Mouse (Mus musculus) lung, embryonic 15.5 days (tissue): ENCODE results near the gene Stx6. TPM values are rescaled to one million over a fixed set of nuclear protein-coding genes. Genes with fewer than 3 reads are reported as not detected.
A peak's percentile ranks its signal among the peaks of the same experiment; 100 is the strongest.

Experiments used
- ATAC-seq: fragments of 200-750 bp; cut with Nextera tagmentation; 2 replicates; pipeline ENCODE4 v1.8.0; 2017; ENCODE audit warnings: moderate number of reproducible peaks, borderline replicate concordance; ENCODE audit not compliant: low FRiP score, low TSS enrichment; ENCODE audit errors: extremely low read depth
- H3K27ac ChIP-seq: fragments of 300-500 bp; sonication (generic); 2 replicates; pipeline ENCODE4 v1.5.1; 2015; ENCODE audit warnings: moderate library complexity, mild to moderate bottlenecking, inconsistent platforms
- H3K27me3 ChIP-seq: fragments of 300-500 bp; sonication (generic); 2 replicates; pipeline ENCODE4 v1.6.1; 2015; ENCODE audit warnings: inconsistent platforms
- H3K36me3 ChIP-seq: fragments of 300-500 bp; sonication (generic); 2 replicates; pipeline ENCODE4 v1.6.1; 2015; ENCODE audit warnings: inconsistent platforms
- H3K4me1 ChIP-seq: fragments of 300-500 bp; sonication (generic); 2 replicates; pipeline ENCODE4 v1.6.1; 2015; ENCODE audit warnings: inconsistent platforms
- H3K4me2 ChIP-seq: fragments of 300-500 bp; sonication (generic); 2 replicates; pipeline ENCODE4 v1.6.1; 2015; ENCODE audit warnings: inconsistent platforms, mild to moderate bottlenecking, moderate library complexity
- H3K4me3 ChIP-seq: fragments of 300-500 bp; sonication (generic); 2 replicates; pipeline ENCODE4 v1.5.1; 2015; ENCODE audit warnings: mild to moderate bottlenecking, inconsistent platforms
- H3K9ac ChIP-seq: fragments of 300-500 bp; sonication (generic); 2 replicates; pipeline ENCODE4 v1.6.1; 2015; ENCODE audit warnings: inconsistent platforms
- H3K9me3 ChIP-seq: fragments of 300-500 bp; sonication (generic); 2 replicates; pipeline ENCODE4 v1.6.1; 2016; ENCODE audit warnings: inconsistent platforms
- WGBS: fragments of 180-500 bp; shearing (Covaris S2); methylation state at CpG from one replicate; pipeline ENCODE4 v1.1.7; 2015; 5-methylcytosine and 5-hydroxymethylcytosine counted together
- polyA plus RNA-seq: library from polyadenylated mRNA; unstranded; fragments of >200 nt; fragmentation: Nextera tagmentation; extraction: Ambion mirVana; gene quantifications from 2 replicates; pipeline ENCODE4 v1.2.1, GENCODE M21; 2015

The Stx6 gene
- polyA plus RNA-seq, 1 experiment from 2014 or later = 81.5 TPM

GRCm38 (mm10) chr1:155212081-155212480, 53.6 kb downstream of the Stx6 start:
- 0 out of 2 replicates have a peak overlapping the region, but pooled peaks have one; percentile 17 for H3K9ac ChIP-seq
- H3K27me3 ChIP-seq = no peaks in the 10 kb centered on the region
- WGBS = 33% methylated on average over 4 of the region's 4 CpGs
- peak overlapping the region; percentile 5; the same call in 1 of the 2 replicates for H3K4me2 ChIP-seq
- no peaks in the 10 kb centered on the region for H3K36me3 ChIP-seq
- H3K4me3 ChIP-seq = no peak overlapping the region
- 0 out of 2 replicates have a peak, but pooled peaks have one; percentile 1 for ATAC-seq
- H3K27ac ChIP-seq = peak overlapping the region; percentile 86
- H3K9me3 ChIP-seq = no peaks in the 10 kb centered on the region
- peaks cover 65% of the 10 kb centered on the region for H3K4me1 ChIP-seq

GRCm38 (mm10) chr1:155212493-155212892, 54.0 kb downstream of the Stx6 start:
- H3K4me1 ChIP-seq = peaks cover 65% of the 10 kb centered on the region
- 20% methylated on average over 6 of the region's 6 CpGs for WGBS

GRCm38 (mm10) chr1:155212936-155213774, 54.6 kb downstream of the Stx6 start:
- no peaks in the 10 kb centered on the region for H3K27me3 ChIP-seq
- no peaks in the 10 kb centered on the region for H3K36me3 ChIP-seq
- peak; percentile 55 for ATAC-seq
- H3K4me1 ChIP-seq = peaks cover 65% of the 10 kb centered on the region
- no peaks in the 10 kb centered on the region for H3K9me3 ChIP-seq
- 15% methylated on average over 18 of the region's 18 CpGs for WGBS
- no peak overlapping the region for H3K4me3 ChIP-seq
- peak overlapping the region; percentile 86 for H3K27ac ChIP-seq
- peak overlapping the region; percentile 15 for H3K9ac ChIP-seq
- H3K4me2 ChIP-seq = peak overlapping the region; percentile 23

More at GRCm38 (mm10) chr1:155212493-155212892, 54.0 kb downstream of the Stx6 start:
- Histone ChIP-seq H3K4me3 (no peak overlapping the region), H3K27me3 (no peaks in the 10 kb centered on the region), H3K36me3 (no peaks in the 10 kb centered on the region), H3K9me3 (no peaks in the 10 kb centered on the region), H3K9ac (0 out of 2 replicates have a peak overlapping the region, but pooled peaks have one; percentile 17), H3K4me2 (peak overlapping the region; percentile 5), H3K27ac (peak overlapping the region; percentile 86)
- peak; percentile 83 for ATAC-seq

GRCm38 (mm10) chr1:155213912-155214311, 55.4 kb downstream of the Stx6 start:
- Histone ChIP-seq H3K27ac (peak overlapping the region; percentile 86; the same call in 1 of the 2 replicates), H3K9me3 (no peaks in the 10 kb centered on the region), H3K9ac (no peak overlapping the region), H3K4me1 (peaks cover 61% of the 10 kb centered on the region), H3K4me2 (no peak overlapping the region), H3K4me3 (no peak overlapping the region), H3K27me3 (no peaks in the 10 kb centered on the region), H3K36me3 (no peaks in the 10 kb centered on the region)
- no peak for ATAC-seq
- WGBS = 70% methylated on average over 7 of the region's 7 CpGs

GRCm38 (mm10) chr1:155215066-155215764, 56.7 kb downstream of the Stx6 start:
- no peak for ATAC-seq

GRCm38 (mm10) chr1:155216313-155216712, 57.8 kb downstream of the Stx6 start:
- Histone ChIP-seq H3K9ac (no peak overlapping the region), H3K4me2 (no peak overlapping the region), H3K27ac (no peak overlapping the region), H3K4me1 (peaks cover 48% of the 10 kb centered on the region), H3K9me3 (no peaks in the 10 kb centered on the region), H3K36me3 (no peaks in the 10 kb centered on the region), H3K4me3 (no peak overlapping the region), H3K27me3 (no peaks in the 10 kb centered on the region)
- WGBS = 68% methylated on average over 11 of the region's 11 CpGs
- ATAC-seq = no peak

More at GRCm38 (mm10) chr1:155215066-155215764, 56.7 kb downstream of the Stx6 start:
- Histone ChIP-seq H3K36me3 (no peaks in the 10 kb centered on the region), H3K4me3 (no peak overlapping the region), H3K9me3 (no peaks in the 10 kb centered on the region), H3K4me2 (no peak overlapping the region), H3K27me3 (no peaks in the 10 kb centered on the region), H3K9ac (no peak overlapping the region), H3K4me1 (peaks cover 56% of the 10 kb centered on the region), H3K27ac (no peak overlapping the region)
- 36% methylated on average over 9 of the region's 9 CpGs for WGBS

- no peak overlapping the region for H3K27ac ChIP-seq
- WGBS = 52% methylated on average over 6 of the region's 6 CpGs
- H3K27me3 ChIP-seq = no peaks in the 10 kb centered on the region
- H3K4me1 ChIP-seq = peaks cover 44% of the 10 kb centered on the region
- no peaks in the 10 kb centered on the region for H3K36me3 ChIP-seq
- no peak overlapping the region for H3K4me2 ChIP-seq
- no peak overlapping the region for H3K9ac ChIP-seq
- H3K9me3 ChIP-seq = no peaks in the 10 kb centered on the region
- no peak overlapping the region for H3K4me3 ChIP-seq
- ATAC-seq = no peak
Observed at GRCm38 (mm10) chr1:155216844-155217243, 58.3 kb downstream of the Stx6 start.

GRCm38 (mm10) chr1:155217865-155218541, 59.5 kb downstream of the Stx6 start:
- no peaks in the 10 kb centered on the region for H3K36me3 ChIP-seq

GRCm38 (mm10) chr1:155218924-155219323, 60.4 kb downstream of the Stx6 start:
- 73% methylated on average over 5 of the region's 5 CpGs for WGBS
- Histone ChIP-seq H3K36me3 (no peaks in the 10 kb centered on the region), H3K9ac (no peak overlapping the region), H3K4me2 (no peak overlapping the region), H3K27ac (no peak overlapping the region), H3K4me1 (peaks cover 31% of the 10 kb centered on the region), H3K27me3 (no peaks in the 10 kb centered on the region), H3K4me3 (no peak overlapping the region), H3K9me3 (no peaks in the 10 kb centered on the region)
- ATAC-seq = no peak

More at GRCm38 (mm10) chr1:155217865-155218541, 59.5 kb downstream of the Stx6 start:
- Histone ChIP-seq H3K4me1 (peaks cover 38% of the 10 kb centered on the region), H3K4me2 (no peak overlapping the region), H3K27ac (no peak overlapping the region), H3K9me3 (no peaks in the 10 kb centered on the region), H3K9ac (no peak overlapping the region), H3K4me3 (no peak overlapping the region), H3K27me3 (no peaks in the 10 kb centered on the region)
- ATAC-seq = no peak
- WGBS = 50% methylated on average over 9 of the region's 9 CpGs

- Histone ChIP-seq H3K4me3 (no peak overlapping the region), H3K27ac (peak overlapping the region; percentile 36)
- ATAC-seq = no peak
Observed at GRCm38 (mm10) chr1:155222101-155222669, 63.7 kb downstream of the Stx6 start.

GRCm38 (mm10) chr1:155223036-155223435, 64.5 kb downstream of the Stx6 start:
- no peak for ATAC-seq
- H3K9me3 ChIP-seq = no peaks in the 10 kb centered on the region
- no peak overlapping the region for H3K27ac ChIP-seq
- no peaks in the 10 kb centered on the region; the same call in 1 of the 2 replicates for H3K36me3 ChIP-seq
- no peak overlapping the region for H3K4me2 ChIP-seq
- H3K27me3 ChIP-seq = no peaks in the 10 kb centered on the region
- H3K4me3 ChIP-seq = no peak overlapping the region
- peaks cover 11% of the 10 kb centered on the region for H3K4me1 ChIP-seq
- 85% methylated on average over 6 of the region's 6 CpGs for WGBS
- no peak overlapping the region for H3K9ac ChIP-seq

More at GRCm38 (mm10) chr1:155222101-155222669, 63.7 kb downstream of the Stx6 start:
- no peaks in the 10 kb centered on the region; the same call in 1 of the 2 replicates for H3K36me3 ChIP-seq
- H3K9ac ChIP-seq = no peak overlapping the region
- no peaks in the 10 kb centered on the region for H3K9me3 ChIP-seq
- no peaks in the 10 kb centered on the region for H3K27me3 ChIP-seq
- no peak overlapping the region for H3K4me2 ChIP-seq
- 55% methylated on average over 11 of the region's 11 CpGs for WGBS
- peaks cover 11% of the 10 kb centered on the region for H3K4me1 ChIP-seq
